Mouse (Mus musculus): Measurements from ENCODE around the gene Twnk.

DNA sequence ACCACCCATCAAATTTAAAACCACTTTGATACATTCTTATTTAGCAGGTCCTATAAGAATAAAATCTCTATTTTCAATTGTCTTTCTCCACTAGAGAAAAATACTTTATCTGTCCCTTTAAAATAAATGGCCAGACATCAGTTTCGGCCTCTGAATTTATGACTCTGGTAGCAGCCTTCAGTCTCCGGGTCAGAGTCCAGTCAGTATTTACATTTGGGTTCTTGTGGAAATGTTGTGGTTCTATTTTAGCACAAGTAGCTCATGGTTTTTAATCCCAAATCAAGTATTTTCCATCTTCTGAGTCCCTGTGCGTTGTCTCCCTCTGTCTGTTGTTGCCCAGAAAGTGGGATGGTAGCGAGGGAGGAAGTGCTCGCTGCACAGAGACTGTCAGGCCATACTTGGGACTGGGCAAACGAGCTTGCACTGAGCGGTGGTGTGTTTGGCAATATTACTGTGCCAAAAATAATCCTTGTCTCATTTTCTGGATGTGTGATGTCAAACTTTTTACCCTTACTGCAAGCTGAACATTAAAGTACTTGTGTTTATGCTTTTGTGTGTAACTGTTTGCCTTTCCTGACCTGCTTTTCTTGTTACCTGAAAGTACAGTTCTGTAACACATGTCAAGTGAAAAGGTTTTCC, 22.9 kb upstream of the Twnk start:
- 0 out of 2 replicates have a peak, but pooled peaks have one; percentile 5 for TF ChIP-seq CTCF (IDR thresholded peaks at IDR 0.05; ENCODE audit: low read depth)
- TF ChIP-seq EP300 (optimal IDR thresholded peaks at IDR 0.05): no peak
